In the genomic region with DNA sequence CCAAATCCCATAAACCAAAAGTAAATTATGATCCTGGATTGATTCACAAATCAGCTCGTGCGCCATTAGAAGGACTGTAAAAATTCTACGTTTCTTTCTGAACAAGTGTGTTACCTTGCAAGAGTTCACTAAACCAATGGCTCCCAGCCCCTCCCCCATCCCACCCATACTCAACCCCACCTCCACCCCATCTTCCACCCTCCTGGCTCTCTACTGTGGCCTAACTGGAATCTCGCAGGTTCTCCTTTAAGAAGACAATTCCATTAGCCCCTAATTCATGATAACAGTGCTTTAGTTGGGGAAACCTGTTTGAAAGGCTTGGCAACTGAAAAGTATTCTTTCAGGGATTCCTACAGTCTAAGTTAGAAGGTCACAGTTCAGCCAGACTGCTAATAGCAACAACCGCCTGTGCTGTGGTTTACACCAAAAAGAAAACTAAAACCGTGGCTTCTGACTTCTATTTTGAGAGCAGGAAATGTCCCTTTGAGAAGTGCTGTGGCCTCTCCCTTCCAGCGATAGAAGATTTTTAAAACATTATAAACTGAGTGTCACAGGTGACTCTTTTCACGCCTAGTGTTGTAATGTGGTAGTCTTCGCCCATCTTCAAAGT, we compare ENCODE assay signal across 7 mouse cellular contexts. TPM values are rescaled to one million over a fixed set of nuclear protein-coding genes. Genes with fewer than 3 reads are reported as not detected.
DNase-seq lines count a peak whose midpoint lies in the region; ATAC-seq and TF ChIP-seq lines count a peak whose summit lies in the region.

No protein-coding gene starts in this region.

- no peak for TF ChIP-seq CTCF in thymus, adult 2 months (IDR thresholded peaks at IDR 0.05; ENCODE audit: borderline replicate concordance, control insufficient read depth, extremely low read depth, insufficient read depth, low read length, poor library complexity)

- H3K4me2 ChIP-seq in embryonic facial prominence, embryonic 15.5 days (replicated peaks): peak overlapping the region; percentile 87; the same call in 1 of the 2 replicates
- H3K4me2 ChIP-seq in intestine, embryonic 15.5 days (replicated peaks): peak overlapping the region; percentile 89; the same call in 1 of the 2 replicates

- H3K9ac ChIP-seq in embryonic facial prominence, embryonic 15.5 days: no peak overlapping the region
- H3K9ac ChIP-seq in intestine, embryonic 15.5 days: no peak overlapping the region

- no peaks in the 10 kb centered on the region for H3K9me3 ChIP-seq in embryonic facial prominence, embryonic 15.5 days (replicated peaks)
- H3K9me3 ChIP-seq in intestine, embryonic 15.5 days: no peaks in the 10 kb centered on the region

- intact Hi-C loops in gastrocnemius, postnatal 36 days (cut with DNase I): loop anchor here (5.0 kb wide), 2 partner anchors 63 to 172 kb away; no protein-coding TSS in a partner anchor

- TF ChIP-seq POLR2A in thymus, adult 2 months (IDR thresholded peaks at IDR 0.05; ENCODE audit: control insufficient read depth, extremely low read depth, insufficient read depth, low read length, poor library complexity): no peak

- H3K4me1 ChIP-seq in thymus, adult 2 months (replicated peaks; ENCODE audit: control insufficient read depth, insufficient read depth, low read length): peaks cover 10% of the 10 kb centered on the region
- peaks cover 15% of the 10 kb centered on the region for H3K4me1 ChIP-seq in embryonic facial prominence, embryonic 15.5 days
- H3K4me1 ChIP-seq in intestine, embryonic 15.5 days (replicated peaks): peaks cover 15% of the 10 kb centered on the region

- no peak overlapping the region for H3K4me3 ChIP-seq in thymus, adult 2 months (ENCODE audit: control insufficient read depth, insufficient read depth, low read length)
- H3K4me3 ChIP-seq in embryonic facial prominence, embryonic 15.5 days (replicated peaks): no peak overlapping the region
- H3K4me3 ChIP-seq in intestine, embryonic 15.5 days (replicated peaks): no peak overlapping the region

- 11% methylated on average over 9 of the region's 9 CpGs for WGBS in thymus, adult 2 months
- WGBS in embryonic facial prominence, embryonic 15.5 days: 40% methylated on average over 9 of the region's 9 CpGs
- 36% methylated on average over 9 of the region's 9 CpGs for WGBS in intestine, embryonic 15.5 days

- DNase-seq in thymus, postnatal 0 days (ENCODE audit: low spot score): peak; percentile 54
- no peak for DNase-seq in thymus, adult 2 months
- DNase-seq in gastrocnemius, postnatal 36 days: no peak
- DNase-seq in right cerebral cortex, adult 18-20 months: no peak

- no peak for ATAC-seq in embryonic facial prominence, embryonic 15.5 days (ENCODE audit: insufficient number of reproducible peaks, low FRiP score, low TSS enrichment, low read depth)
- no peak for ATAC-seq in intestine, embryonic 15.5 days
- peak; percentile 50 for ATAC-seq in monocyte, adult 5-6 weeks (replicated peaks; ENCODE audit: insufficient number of reproducible peaks, low FRiP score, low TSS enrichment, poor library complexity, severe bottlenecking)

- H3K27ac ChIP-seq in thymus, adult 2 months (ENCODE audit: control insufficient read depth, insufficient read depth, low read length): no peak overlapping the region
- no peak overlapping the region for H3K27ac ChIP-seq in embryonic facial prominence, embryonic 15.5 days (replicated peaks)
- H3K27ac ChIP-seq in intestine, embryonic 15.5 days: no peak overlapping the region

- no peaks in the 10 kb centered on the region for H3K36me3 ChIP-seq in thymus, adult 2 months (ENCODE audit: control insufficient read depth, insufficient read depth, low read length)
- H3K36me3 ChIP-seq in embryonic facial prominence, embryonic 15.5 days: no peaks in the 10 kb centered on the region
- no peaks in the 10 kb centered on the region for H3K36me3 ChIP-seq in intestine, embryonic 15.5 days

- H3K27me3 ChIP-seq in thymus, adult 2 months (ENCODE audit: control insufficient read depth, insufficient read depth, low read length): no peaks in the 10 kb centered on the region
- no peaks in the 10 kb centered on the region for H3K27me3 ChIP-seq in embryonic facial prominence, embryonic 15.5 days
- no peaks in the 10 kb centered on the region for H3K27me3 ChIP-seq in intestine, embryonic 15.5 days (replicated peaks)

RNA-seq across cellular contexts. Expression of gene Foxn3, which starts 1.0 kb away (rescaled TPM):
- polyA plus RNA-seq in thymus, postnatal 0 days (2015; fragmentation: Nextera tagmentation; extraction: Ambion mirVana): 85.0 and 119 TPM in 2 replicates
- polyA plus RNA-seq in thymus, adult 2 months (2012; rRNA removed): 71.3 and 90.9 TPM in 2 replicates
- 89.2 and 97.6 TPM in 2 replicates for polyA plus RNA-seq in embryonic facial prominence, embryonic 15.5 days (2015; fragmentation: Nextera tagmentation; extraction: Ambion mirVana)
- 57.3 and 58.6 TPM in 2 replicates for polyA plus RNA-seq in intestine, embryonic 15.5 days (2015; fragmentation: Nextera tagmentation; extraction: Ambion mirVana)
- 96.6 to 128 TPM (median 99.8 TPM) in 3 replicates for total RNA-seq in monocyte, adult 5-6 weeks (2017)
- 100 to 1,000 TPM; 164 to 192 TPM for total RNA-seq in gastrocnemius, postnatal 36 days (2021)
